Mouse (Mus musculus): Measurements from ENCODE around the gene Exoc3l. TPM values are rescaled to one million over a fixed set of nuclear protein-coding genes. Genes with fewer than 3 reads are reported as not detected.

Exoc3l gene
- polyA plus RNA-seq, 1 experiment = 0.95 TPM

- no peak overlapping the region for H3K4me3 ChIP-seq (ENCODE audit: insufficient read depth, low read length)
- no peak for TF ChIP-seq CTCF (IDR thresholded peaks at IDR 0.05; ENCODE audit: low read depth, low read length)
- TF ChIP-seq POLR2A (IDR thresholded peaks at IDR 0.05; ENCODE audit: borderline replicate concordance, low read depth, low read length) = no peak
- no peak overlapping the region for H3K27ac ChIP-seq (ENCODE audit: insufficient read depth, low read depth, low read length)
- H3K4me1 ChIP-seq (ENCODE audit: control insufficient read depth, insufficient read depth, low read length) = peaks cover 17% of the 10 kb centered on the region
Measured at GRCm38 (mm10) chr8:105315073-105315769, 19.3 kb upstream of the Exoc3l start.

DNA sequence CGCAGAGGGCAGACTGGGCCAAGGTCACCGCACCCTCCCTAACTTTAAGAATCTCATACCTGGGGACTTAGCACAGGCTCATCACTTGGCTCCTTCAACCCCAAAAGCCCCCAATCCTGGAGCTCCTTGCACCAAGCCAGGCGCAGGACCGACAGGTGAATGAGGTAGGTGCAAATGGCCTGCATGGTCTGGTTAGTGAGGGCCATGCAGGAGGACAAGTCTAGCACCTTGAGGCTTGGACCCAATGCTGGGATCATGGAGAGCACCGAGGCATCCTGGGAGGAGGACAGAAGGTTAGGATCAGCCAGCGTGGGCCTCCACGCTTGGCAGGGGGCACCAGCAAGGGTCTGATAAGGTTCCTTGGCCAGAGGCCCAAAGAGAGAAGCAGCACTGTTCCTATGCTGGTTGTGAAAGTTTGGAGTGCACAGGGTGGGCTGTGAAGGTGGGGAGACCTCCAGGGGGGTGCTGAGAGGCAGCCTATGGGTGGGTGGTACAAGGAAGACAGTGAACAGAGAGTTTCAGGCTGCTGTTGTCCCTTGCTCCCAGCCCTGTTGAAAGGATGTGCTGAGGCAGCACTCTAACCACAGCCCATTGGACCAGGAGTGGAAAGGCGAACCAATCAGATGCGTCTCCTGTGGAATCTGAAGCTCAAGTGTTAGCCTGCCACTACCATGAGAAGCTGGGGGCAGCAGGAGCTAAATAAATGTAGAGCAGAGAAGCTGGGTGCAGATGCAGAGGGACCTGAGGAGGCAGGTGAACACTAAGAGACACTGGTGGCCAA, 17.9 kb upstream of the Exoc3l start:
- TF ChIP-seq POLR2A (IDR thresholded peaks at IDR 0.05; ENCODE audit: borderline replicate concordance, low read depth, low read length) = no peak
- TF ChIP-seq CTCF (IDR thresholded peaks at IDR 0.05; ENCODE audit: low read depth, low read length) = no peak
- Histone ChIP-seq H3K4me1 (ENCODE audit: control insufficient read depth, insufficient read depth, low read length) (peaks cover 9% of the 10 kb centered on the region), H3K27ac (ENCODE audit: insufficient read depth, low read depth, low read length) (no peak overlapping the region), H3K4me3 (ENCODE audit: insufficient read depth, low read length) (no peak overlapping the region)

DNA sequence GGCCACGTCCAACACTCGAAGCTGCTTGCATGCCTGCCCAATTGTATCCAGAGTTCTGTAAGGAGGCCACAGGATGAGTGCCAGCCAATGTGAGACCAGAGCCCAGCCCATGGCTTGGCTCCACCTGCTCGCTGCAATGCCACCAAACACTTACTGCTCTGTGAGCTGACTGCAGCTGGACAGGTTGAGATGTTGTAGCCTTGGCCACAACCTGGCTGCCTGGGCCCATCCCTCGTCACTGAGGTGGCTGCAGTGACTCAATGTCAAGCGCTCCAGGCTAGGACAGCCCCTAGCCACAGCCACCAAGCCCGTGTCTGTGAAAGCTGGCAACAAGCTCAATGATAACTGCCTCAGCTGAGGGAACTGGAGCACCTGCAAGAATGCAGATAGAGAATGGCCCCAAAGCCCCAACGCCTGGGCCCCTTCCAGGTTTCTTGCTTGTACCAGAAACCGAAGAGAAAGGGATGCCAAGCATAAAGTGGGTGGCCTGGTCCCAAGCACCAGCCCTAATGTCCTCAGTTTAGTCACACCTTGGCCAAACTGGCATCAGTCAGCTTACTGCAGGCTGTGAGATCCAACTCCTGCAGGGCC, 17.1 kb upstream of the Exoc3l start:
- TF ChIP-seq CTCF (IDR thresholded peaks at IDR 0.05; ENCODE audit: low read depth, low read length) = no peak
- TF ChIP-seq POLR2A (IDR thresholded peaks at IDR 0.05; ENCODE audit: borderline replicate concordance, low read depth, low read length) = no peak
- Histone ChIP-seq H3K27ac (ENCODE audit: insufficient read depth, low read depth, low read length) (no peak overlapping the region), H3K4me1 (ENCODE audit: control insufficient read depth, insufficient read depth, low read length) (peaks cover 9% of the 10 kb centered on the region), H3K4me3 (ENCODE audit: insufficient read depth, low read length) (no peak overlapping the region)

DNA sequence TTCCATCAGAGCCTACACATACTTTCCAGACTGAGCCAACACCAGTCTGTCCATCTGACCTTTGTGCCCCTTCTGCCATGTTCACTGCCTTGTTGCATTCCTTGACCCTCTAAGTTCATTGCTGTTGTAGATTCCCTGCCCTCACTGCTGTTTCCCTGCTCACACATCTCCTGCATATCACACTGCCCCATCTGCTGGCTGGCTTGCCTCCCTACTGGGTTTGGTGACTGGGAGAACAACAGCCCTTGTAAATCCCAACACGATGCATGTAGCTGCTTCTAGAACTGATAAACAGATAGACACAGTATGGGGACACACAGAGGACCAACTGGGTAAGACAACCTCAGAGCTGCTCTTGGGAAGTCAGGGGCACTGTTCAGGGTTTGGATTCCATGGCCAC, 15.8 kb upstream of the Exoc3l start:
- Histone ChIP-seq H3K4me1 (ENCODE audit: control insufficient read depth, insufficient read depth, low read length) (peaks cover 6% of the 10 kb centered on the region), H3K4me3 (ENCODE audit: insufficient read depth, low read length) (no peak overlapping the region)
- TF ChIP-seq POLR2A (IDR thresholded peaks at IDR 0.05; ENCODE audit: borderline replicate concordance, low read depth, low read length) = no peak
- no peak for TF ChIP-seq CTCF (IDR thresholded peaks at IDR 0.05; ENCODE audit: low read depth, low read length)

GRCm38 (mm10) chr8:105310118-105310517, 14.2 kb upstream of the Exoc3l start:
- TF ChIP-seq POLR2A (IDR thresholded peaks at IDR 0.05; ENCODE audit: borderline replicate concordance, low read depth, low read length) (no peak), CTCF (IDR thresholded peaks at IDR 0.05; ENCODE audit: low read depth, low read length) (no peak)
- Histone ChIP-seq H3K4me1 (ENCODE audit: control insufficient read depth, insufficient read depth, low read length) (peaks cover 6% of the 10 kb centered on the region), H3K27ac (ENCODE audit: insufficient read depth, low read depth, low read length) (no peak overlapping the region), H3K4me3 (ENCODE audit: insufficient read depth, low read length) (no peak overlapping the region)

More for the DNA sequence above, 15.8 kb upstream of the Exoc3l start:
- H3K27ac ChIP-seq (ENCODE audit: insufficient read depth, low read depth, low read length) = no peak overlapping the region

- Histone ChIP-seq H3K4me3 (ENCODE audit: insufficient read depth, low read length) (no peak overlapping the region), H3K27ac (ENCODE audit: insufficient read depth, low read depth, low read length) (no peak overlapping the region), H3K4me1 (ENCODE audit: control insufficient read depth, insufficient read depth, low read length) (peaks cover 11% of the 10 kb centered on the region)
- TF ChIP-seq CTCF (IDR thresholded peaks at IDR 0.05; ENCODE audit: low read depth, low read length) (no peak), POLR2A (IDR thresholded peaks at IDR 0.05; ENCODE audit: borderline replicate concordance, low read depth, low read length) (no peak)
Measured at GRCm38 (mm10) chr8:105309142-105309847, 13.4 kb upstream of the Exoc3l start.

GRCm38 (mm10) chr8:105308428-105308827, 12.5 kb upstream of the Exoc3l start:
- TF ChIP-seq POLR2A (IDR thresholded peaks at IDR 0.05; ENCODE audit: borderline replicate concordance, low read depth, low read length) (no peak), CTCF (IDR thresholded peaks at IDR 0.05; ENCODE audit: low read depth, low read length) (no peak)
- Histone ChIP-seq H3K4me1 (ENCODE audit: control insufficient read depth, insufficient read depth, low read length) (peaks cover 20% of the 10 kb centered on the region), H3K27ac (ENCODE audit: insufficient read depth, low read depth, low read length) (no peak overlapping the region), H3K4me3 (ENCODE audit: insufficient read depth, low read length) (no peak overlapping the region)

DNA sequence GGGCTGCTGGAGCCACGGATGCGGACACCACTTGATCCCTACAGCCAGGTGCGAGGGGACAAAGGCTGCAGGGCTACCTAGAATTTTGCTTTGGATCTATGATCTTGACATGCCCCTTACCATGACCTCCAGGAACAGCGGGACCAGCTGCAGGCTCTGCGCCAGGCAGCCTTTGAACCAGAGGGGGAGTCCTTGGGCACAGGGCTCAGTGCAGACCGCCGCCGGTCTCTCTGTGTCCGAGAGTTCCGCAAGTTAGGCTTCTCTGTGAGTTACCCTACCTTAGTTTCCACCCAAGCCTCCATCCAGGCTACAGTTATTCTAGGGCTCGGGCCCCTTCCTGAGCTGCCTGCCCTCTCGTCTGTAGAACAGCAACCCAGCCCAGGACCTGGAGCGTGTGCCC, 11.8 kb upstream of the Exoc3l start:
- Histone ChIP-seq H3K27ac (ENCODE audit: insufficient read depth, low read depth, low read length) (no peak overlapping the region), H3K4me1 (ENCODE audit: control insufficient read depth, insufficient read depth, low read length) (peaks cover 25% of the 10 kb centered on the region), H3K4me3 (ENCODE audit: insufficient read depth, low read length) (no peak overlapping the region)
- no peak for TF ChIP-seq POLR2A (IDR thresholded peaks at IDR 0.05; ENCODE audit: borderline replicate concordance, low read depth, low read length)
- no peak for TF ChIP-seq CTCF (IDR thresholded peaks at IDR 0.05; ENCODE audit: low read depth, low read length)

- Histone ChIP-seq H3K27ac (ENCODE audit: insufficient read depth, low read depth, low read length) (no peak overlapping the region), H3K4me3 (ENCODE audit: insufficient read depth, low read length) (no peak overlapping the region), H3K4me1 (ENCODE audit: control insufficient read depth, insufficient read depth, low read length) (peaks cover 38% of the 10 kb centered on the region)
- TF ChIP-seq CTCF (IDR thresholded peaks at IDR 0.05; ENCODE audit: low read depth, low read length) = no peak
- no peak for TF ChIP-seq POLR2A (IDR thresholded peaks at IDR 0.05; ENCODE audit: borderline replicate concordance, low read depth, low read length)
Measured at GRCm38 (mm10) chr8:105306146-105306691, 10.3 kb upstream of the Exoc3l start.
